Mouse (Mus musculus) cortical plate, adult 2 months (tissue): ENCODE measurements around the gene Abracl.

ENCODE experiments used
- CTCF ChIP-seq: fragments of 200-500 bp; IDR thresholded peaks from 2 replicates; pipeline ENCODE4 v1.5.1; 2011; ENCODE audit warnings: mild to moderate bottlenecking, control low read depth, low read length; ENCODE audit not compliant: insufficient read depth; ENCODE audit errors: extremely low read depth
- POLR2A ChIP-seq: fragments of 200-500 bp; IDR thresholded peaks from 2 replicates; pipeline ENCODE4 v1.6.1; 2011; ENCODE audit warnings: mild to moderate bottlenecking, low read length, control low read depth; ENCODE audit not compliant: insufficient read depth; ENCODE audit errors: extremely low read depth

GRCm38 (mm10) chr10:18067761-18068446, 44.8 kb upstream of the Abracl start:
- TF ChIP-seq CTCF, result no peak
- no peak for TF ChIP-seq POLR2A
